Mouse (Mus musculus) hindbrain, postnatal 0 days (tissue): ENCODE measurements at regions not wholly inside any gene's neighbourhood (a gene's known extent, or its start where the extent isn't known, plus 50 kb on each side); places are given as distances from the start of the nearest gene placed in this dataset.

ENCODE experiments used
- ATAC-seq: fragments of 200-750 bp; cut with Nextera tagmentation; 2 replicates; pipeline ENCODE4 v1.8.0; 2017; ENCODE audit warnings: mild to moderate bottlenecking, moderate TSS enrichment, moderate library complexity
- DNase-seq: peaks from one replicate; pipeline ENCODE4 v3.0.0-alpha.2; 2015; ENCODE audit warnings: low spot score
- H3K27ac ChIP-seq: fragments of 300-500 bp; sonication (generic); 2 replicates; pipeline ENCODE4 v1.5.1; 2014; ENCODE audit warnings: mild to moderate bottlenecking
- H3K27me3 ChIP-seq: fragments of 300-500 bp; sonication (generic); 2 replicates; pipeline ENCODE4 v1.6.1; 2014; ENCODE audit warnings: low read length, mixed read lengths; ENCODE audit not compliant: insufficient read depth
- H3K36me3 ChIP-seq: fragments of 300-500 bp; sonication (generic); 2 replicates; pipeline ENCODE4 v1.6.1; 2014; ENCODE audit warnings: low read length, mixed read lengths; ENCODE audit not compliant: insufficient read depth
- H3K4me1 ChIP-seq: fragments of 300-500 bp; sonication (generic); 2 replicates; pipeline ENCODE4 v1.6.1; 2014; ENCODE audit warnings: antibody characterized with exemption, low read length, mixed read lengths; ENCODE audit not compliant: insufficient read depth
- H3K4me2 ChIP-seq: fragments of 300-500 bp; sonication (generic); 2 replicates; pipeline ENCODE4 v1.6.1; 2014; ENCODE audit warnings: low read depth, mild to moderate bottlenecking, low read length, moderate library complexity, mixed read lengths
- H3K4me3 ChIP-seq: fragments of 300-500 bp; sonication (generic); 2 replicates; pipeline ENCODE4 v1.5.1; 2014; ENCODE audit warnings: low read length
- H3K9ac ChIP-seq: fragments of 300-500 bp; sonication (generic); replicated peaks from 2 replicates; pipeline ENCODE4 v1.6.1; 2014; ENCODE audit warnings: mild to moderate bottlenecking, low read length, moderate library complexity, mixed read lengths
- H3K9me3 ChIP-seq: fragments of 300-500 bp; sonication (generic); 2 replicates; pipeline ENCODE4 v1.6.1; 2016; ENCODE audit warnings: low read length, mixed read lengths
- CTCF ChIP-seq: IDR thresholded peaks from 2 replicates; pipeline ENCODE4 v1.5.1; 2016; ENCODE audit warnings: antibody characterized with exemption, control low read depth, low read depth
- WGBS: fragments of 180-500 bp; shearing (Covaris S2); extraction: QIAGEN DNeasy Blood & Tissue Kit; methylation state at CpG from one replicate; pipeline ENCODE4 v1.1.7; 2014; 5-methylcytosine and 5-hydroxymethylcytosine counted together

DNA sequence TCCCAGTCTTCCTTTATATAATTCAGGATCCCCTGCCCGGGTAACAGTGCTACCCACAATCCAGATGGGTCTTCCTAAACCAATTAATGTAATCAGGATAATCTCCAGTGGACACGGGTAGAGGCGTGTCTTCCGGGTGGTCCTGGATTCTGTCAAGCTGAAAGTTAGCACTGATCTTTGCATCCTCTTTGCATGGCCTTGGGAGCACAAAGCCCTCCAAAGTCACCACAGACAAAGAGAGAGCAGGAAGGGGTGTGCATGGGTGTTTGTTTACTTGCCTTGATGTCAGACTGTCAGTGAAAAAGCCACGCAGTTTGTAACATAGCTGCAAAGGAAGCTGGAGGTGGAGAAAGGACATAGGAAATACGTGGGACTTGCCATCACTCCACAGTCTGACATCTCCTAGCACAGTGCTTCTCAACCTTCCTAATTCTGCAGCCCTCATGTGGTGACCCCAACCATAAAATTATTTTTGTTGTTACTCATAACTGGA, 208.0 kb downstream of the Rplp1 start:
- 76% methylated on average over 6 of the region's 6 CpGs for WGBS
- DNase-seq (no peak), ATAC-seq (no peak)
- H3K27ac ChIP-seq: no peak overlapping the region
- H3K9ac ChIP-seq: no peak overlapping the region
- H3K4me3 ChIP-seq: no peak overlapping the region
- TF ChIP-seq CTCF: no peak
- H3K4me1 ChIP-seq: 0 out of 2 replicates have a peak, but pooled peaks cover 5% of the 10 kb centered on the region
- no peaks in the 10 kb centered on the region for H3K9me3 ChIP-seq
- no peaks in the 10 kb centered on the region for H3K27me3 ChIP-seq
- no peaks in the 10 kb centered on the region for H3K36me3 ChIP-seq
- H3K4me2 ChIP-seq: no peak overlapping the region

GRCm38 (mm10) chr9:61705586-61706233, 208.6 kb downstream of the Rplp1 start:
- H3K4me3 ChIP-seq: no peak overlapping the region
- no peak for TF ChIP-seq CTCF
- H3K27me3 ChIP-seq: no peaks in the 10 kb centered on the region
- ATAC-seq (no peak), DNase-seq (no peak)
- no peak overlapping the region for H3K9ac ChIP-seq
- H3K9me3 ChIP-seq: no peaks in the 10 kb centered on the region
- H3K4me1 ChIP-seq: 0 out of 2 replicates have a peak, but pooled peaks cover 5% of the 10 kb centered on the region
- H3K27ac ChIP-seq: no peak overlapping the region
- H3K4me2 ChIP-seq: no peak overlapping the region
- 70% methylated on average over 5 of the region's 5 CpGs for WGBS
- no peaks in the 10 kb centered on the region for H3K36me3 ChIP-seq

DNA sequence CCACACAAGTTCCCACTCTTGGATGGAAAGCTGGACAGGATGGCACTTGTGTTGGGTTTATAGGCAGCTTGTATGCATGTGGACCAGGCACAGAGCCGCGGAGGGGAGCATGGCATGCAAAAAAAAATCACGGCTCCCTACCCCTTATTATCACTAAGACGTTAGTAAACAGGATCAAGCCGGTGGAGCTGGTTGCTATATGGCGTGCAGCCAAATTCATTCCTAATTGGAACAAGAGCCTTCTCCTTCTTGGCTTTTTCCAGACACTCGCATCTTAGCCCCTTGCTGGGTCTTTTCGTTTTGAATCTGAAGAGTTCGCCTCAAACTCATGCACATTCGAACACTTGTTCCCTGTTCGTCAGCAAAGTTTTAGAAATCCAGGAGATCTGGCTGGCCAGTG, 211.0 kb downstream of the Rplp1 start:
- H3K9me3 ChIP-seq: no peaks in the 10 kb centered on the region
- DNase-seq (peak; percentile 56), ATAC-seq (no peak)
- no peak overlapping the region for H3K27ac ChIP-seq
- WGBS: 43% methylated on average over 11 of the region's 11 CpGs
- no peaks in the 10 kb centered on the region for H3K36me3 ChIP-seq
- H3K4me1 ChIP-seq: 0 out of 2 replicates have a peak, but pooled peaks cover 5% of the 10 kb centered on the region
- TF ChIP-seq CTCF: no peak
- H3K4me3 ChIP-seq: no peak overlapping the region
- H3K4me2 ChIP-seq: no peak overlapping the region
- no peak overlapping the region for H3K9ac ChIP-seq
- peaks cover 8% of the 10 kb centered on the region for H3K27me3 ChIP-seq

DNA sequence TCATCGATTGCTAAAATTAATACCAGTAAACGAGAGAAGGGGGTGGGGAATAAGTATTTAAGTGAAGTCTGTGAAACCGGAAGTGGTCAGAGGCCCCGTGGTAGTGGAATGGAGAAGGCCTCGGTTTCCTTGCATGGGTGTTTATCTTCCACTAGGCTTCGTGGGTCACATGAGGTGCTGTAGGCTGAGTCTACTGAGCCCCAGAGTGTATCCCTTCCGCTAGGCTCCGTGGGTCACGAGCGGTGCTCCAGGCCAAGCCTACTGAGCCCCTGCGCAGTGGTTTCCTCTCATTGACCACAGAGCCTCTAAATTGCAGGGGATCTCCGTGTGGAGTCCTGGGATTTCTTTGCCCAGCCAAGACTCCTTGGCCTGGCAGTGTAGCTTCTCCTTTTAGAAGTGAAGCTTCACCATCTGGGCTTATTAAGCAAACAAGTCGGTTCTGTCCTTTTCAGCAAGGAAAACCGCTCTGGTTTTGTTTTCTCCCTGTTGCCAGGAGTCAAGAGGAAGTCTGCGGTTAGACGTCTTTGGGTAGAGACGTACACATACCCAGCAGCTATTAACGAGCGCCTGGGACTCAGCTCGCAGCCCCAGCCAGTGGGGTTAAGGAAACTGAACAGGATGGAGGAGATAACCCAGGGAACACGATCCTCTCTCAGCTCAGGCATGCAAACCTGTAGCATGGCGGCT, 211.9 kb downstream of the Rplp1 start:
- 71% methylated on average over 22 of the region's 22 CpGs for WGBS

DNA sequence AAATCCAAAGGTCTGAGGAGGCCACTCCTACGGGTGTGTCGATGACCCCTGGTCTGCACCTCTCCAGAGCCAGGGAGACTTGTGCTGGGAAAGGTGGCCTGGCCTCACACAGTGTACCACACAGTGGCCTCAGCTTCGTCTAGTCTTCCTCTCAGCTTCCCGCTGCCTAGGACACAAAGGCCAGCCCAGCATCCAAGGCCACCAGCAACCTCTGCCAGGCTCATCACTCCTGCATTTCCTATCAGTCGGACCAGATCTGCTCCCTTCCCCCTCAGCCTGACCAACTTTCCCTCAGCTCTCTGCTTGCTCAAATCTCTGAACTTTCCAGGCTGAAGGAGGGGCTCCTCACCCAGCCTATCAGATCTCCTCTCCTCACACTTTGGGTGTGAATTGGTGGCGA, 213.8 kb downstream of the Rplp1 start:
- Histone ChIP-seq H3K4me1 (0 out of 2 replicates have a peak, but pooled peaks cover 6% of the 10 kb centered on the region), H3K4me3 (no peak overlapping the region), H3K9me3 (no peaks in the 10 kb centered on the region), H3K27me3 (peaks cover 8% of the 10 kb centered on the region), H3K9ac (no peak overlapping the region), H3K27ac (no peak overlapping the region), H3K4me2 (no peak overlapping the region), H3K36me3 (no peaks in the 10 kb centered on the region)
- 81% methylated on average over 6 of the region's 6 CpGs for WGBS
- no peak for TF ChIP-seq CTCF
- DNase-seq: no peak
- no peak for ATAC-seq

More for the DNA sequence above, 211.9 kb downstream of the Rplp1 start:
- ATAC-seq: no peak
- DNase-seq: peak; percentile 36
- no peak overlapping the region for H3K4me2 ChIP-seq
- H3K9me3 ChIP-seq: no peaks in the 10 kb centered on the region
- no peaks in the 10 kb centered on the region for H3K36me3 ChIP-seq
- H3K4me1 ChIP-seq: 0 out of 2 replicates have a peak, but pooled peaks cover 8% of the 10 kb centered on the region
- H3K9ac ChIP-seq: no peak overlapping the region
- H3K4me3 ChIP-seq: no peak overlapping the region
- no peak for TF ChIP-seq CTCF
- H3K27ac ChIP-seq: no peak overlapping the region
- peaks cover 8% of the 10 kb centered on the region for H3K27me3 ChIP-seq

- Histone ChIP-seq H3K27ac (no peak overlapping the region), H3K27me3 (peaks cover 8% of the 10 kb centered on the region), H3K36me3 (no peaks in the 10 kb centered on the region), H3K4me1 (0 out of 2 replicates have a peak, but pooled peaks cover 4% of the 10 kb centered on the region), H3K9me3 (no peaks in the 10 kb centered on the region), H3K9ac (no peak overlapping the region), H3K4me2 (no peak overlapping the region), H3K4me3 (no peak overlapping the region)
- TF ChIP-seq CTCF: no peak
- ATAC-seq (no peak), DNase-seq (no peak)
- WGBS: 64% methylated on average over 5 of the region's 5 CpGs
Observed at GRCm38 (mm10) chr9:61699618-61700017, 214.7 kb downstream of the Rplp1 start.

DNA sequence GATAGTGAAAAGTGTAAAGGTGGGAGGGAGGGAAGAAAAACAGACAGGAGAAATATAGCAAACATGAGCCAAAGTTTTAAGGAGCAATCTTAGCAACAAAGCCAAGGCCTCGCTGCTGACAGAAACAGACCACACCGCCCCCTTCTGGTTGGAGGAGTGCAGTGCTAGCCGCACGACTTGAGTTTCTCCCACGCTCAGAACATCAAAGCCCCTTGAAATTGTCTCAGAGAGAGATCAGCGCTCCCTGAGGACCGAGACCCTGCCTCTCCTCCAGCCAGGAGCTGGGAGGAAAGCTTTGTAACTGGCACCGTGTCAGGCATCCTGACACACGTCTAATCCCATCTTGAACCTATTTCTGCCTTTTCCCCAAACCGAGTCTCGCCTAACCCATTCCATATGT, 216.4 kb downstream of the Rplp1 start:
- WGBS: 15% methylated on average over 11 of the region's 11 CpGs
- ATAC-seq (no peak), DNase-seq (peak; percentile 88)
- TF ChIP-seq CTCF: peak; percentile 95
- Histone ChIP-seq H3K9ac (no peak overlapping the region), H3K4me2 (no peak overlapping the region), H3K4me3 (no peak overlapping the region), H3K9me3 (no peaks in the 10 kb centered on the region), H3K36me3 (no peaks in the 10 kb centered on the region), H3K27me3 (peaks cover 15% of the 10 kb centered on the region), H3K27ac (no peak overlapping the region), H3K4me1 (0 out of 2 replicates have a peak, but pooled peaks cover 4% of the 10 kb centered on the region)
